Mouse (Mus musculus): ENCODE measurements at regions not wholly inside any gene's neighbourhood (a gene's known extent, or its start where the extent isn't known, plus 50 kb on each side); places are given as distances from the start of the nearest gene placed in this dataset.

DNA sequence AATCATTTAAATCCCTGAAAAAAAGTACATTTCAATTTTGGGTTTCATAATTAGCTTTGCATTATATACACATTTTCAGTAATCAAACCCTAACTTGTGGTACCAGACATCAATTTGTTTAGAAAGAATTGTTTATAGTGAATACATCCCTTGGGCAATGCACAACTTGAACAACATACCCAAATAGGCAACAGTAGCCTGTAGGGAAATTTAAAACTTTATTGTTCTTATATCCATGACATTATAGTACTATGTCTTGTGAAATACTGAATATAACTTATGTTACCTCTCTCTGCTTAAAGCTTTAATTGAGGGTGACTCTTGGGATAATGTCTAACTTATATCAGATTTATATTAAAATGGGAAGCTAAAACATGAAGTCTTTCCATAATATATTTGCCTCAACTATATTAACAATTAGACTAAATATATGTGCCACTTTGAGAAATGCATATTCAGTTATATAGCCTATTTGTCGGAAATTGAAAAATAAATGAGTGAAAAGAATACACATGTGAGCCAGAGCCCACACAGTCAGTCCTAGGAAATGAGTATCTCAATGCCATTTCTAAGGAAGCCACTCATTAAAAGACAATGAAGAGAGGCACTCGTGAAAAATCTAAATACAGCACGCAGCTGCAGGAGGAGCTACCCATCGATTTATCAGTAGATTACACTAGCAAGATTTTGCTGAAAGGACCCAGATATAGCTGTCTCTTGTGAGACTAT is 458.1 kb upstream of the Slitrk6 start:
- DNase-seq (ENCODE audit: low spot score in 2 of 2), result no peak

DNA sequence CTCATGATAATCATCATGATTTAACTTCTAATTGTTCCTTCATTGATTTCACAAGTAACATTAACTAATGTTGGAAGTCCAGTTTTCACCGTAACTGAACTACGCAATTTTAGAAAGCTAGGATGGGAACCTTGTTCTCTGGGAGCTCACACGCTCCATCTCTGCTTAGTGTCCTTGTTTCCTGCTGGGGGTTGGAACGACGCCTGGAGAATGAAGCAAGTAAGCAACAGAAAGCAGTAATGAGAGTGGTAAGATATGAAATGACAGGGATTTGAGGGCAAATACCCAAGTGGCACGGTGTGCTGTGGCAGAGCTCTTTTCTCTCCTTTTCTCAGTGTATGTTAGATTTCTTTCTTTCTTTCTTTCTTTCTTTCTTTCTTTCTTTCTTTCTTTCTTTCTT is 448.0 kb upstream of the Slitrk5 start:
- DNase-seq (ENCODE audit: low spot score in 2 of 2), result peak in 1 of 2 experiments; percentile 3

DNA sequence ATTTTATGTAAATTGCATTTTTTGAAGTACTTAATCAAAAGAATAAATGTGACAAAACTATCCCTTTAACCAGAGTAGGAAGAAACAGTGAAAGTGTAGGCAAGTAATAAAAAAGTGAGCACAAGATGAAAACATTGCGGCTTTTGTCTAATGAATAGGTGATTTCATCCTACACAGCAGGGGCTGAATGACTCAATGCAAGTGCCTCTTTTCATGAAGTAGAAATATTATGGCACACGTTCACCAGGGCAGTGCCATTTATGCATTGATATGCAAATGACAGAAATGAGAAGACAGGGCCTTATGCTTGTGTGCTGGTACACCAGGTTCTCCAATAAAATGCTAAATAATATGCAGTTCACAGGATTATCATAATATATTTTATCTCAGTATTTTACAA is 435.8 kb upstream of the Slitrk5 start:
- no peak for DNase-seq (ENCODE audit: low spot score in 2 of 2)

DNA sequence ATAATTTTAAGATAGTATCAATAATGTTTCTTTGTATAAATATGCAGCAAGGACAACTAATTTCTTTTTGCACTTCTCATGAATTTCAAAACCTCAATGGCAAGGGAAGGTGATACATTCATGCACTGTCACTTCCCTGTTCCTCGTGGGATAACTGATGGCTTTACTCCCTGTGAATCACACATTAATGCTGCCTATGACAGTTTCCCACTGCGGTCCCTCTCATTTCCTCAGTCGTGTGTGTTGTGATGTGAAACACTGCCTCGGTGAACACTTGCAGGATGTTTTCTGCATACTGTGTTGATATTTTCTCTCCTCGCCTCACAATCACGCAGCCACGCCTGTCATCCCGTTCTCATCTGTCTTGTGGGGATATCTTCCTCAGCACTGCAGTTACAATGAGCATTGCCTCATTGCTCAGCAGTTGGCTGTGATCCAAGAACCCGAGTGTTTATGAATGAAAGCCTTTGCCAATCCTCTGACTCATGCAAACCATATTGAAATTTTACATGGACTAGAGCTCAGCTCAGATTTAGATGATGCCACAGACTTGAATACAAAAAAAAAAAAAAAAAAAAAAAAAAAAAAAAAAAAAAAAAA is 425.4 kb upstream of the Slitrk5 start:
- DNase-seq (ENCODE audit: low spot score in 2 of 2), result peak; percentile 43 to 65

DNA sequence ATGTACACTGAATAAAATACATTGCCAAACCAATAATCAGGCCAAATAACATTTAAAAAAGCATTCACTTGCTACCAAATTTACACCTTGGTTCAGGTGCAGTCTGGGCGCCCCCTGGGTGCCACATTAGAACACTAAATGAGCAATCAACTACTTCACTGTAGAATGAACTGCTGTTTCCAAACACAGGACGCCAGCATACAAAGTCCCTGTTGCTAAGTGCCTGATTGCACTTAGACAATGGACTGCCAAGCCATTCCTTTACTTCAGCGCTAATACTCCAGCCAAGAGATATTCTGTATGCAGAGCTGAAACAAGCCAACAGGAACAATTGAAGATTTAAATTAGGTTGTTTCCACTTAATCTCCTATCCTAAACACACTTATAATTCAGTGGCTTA is 421.7 kb upstream of the Slitrk5 start:
- peak in 1 of 2 experiments; percentile 10 for DNase-seq (ENCODE audit: low spot score in 2 of 2)

DNA sequence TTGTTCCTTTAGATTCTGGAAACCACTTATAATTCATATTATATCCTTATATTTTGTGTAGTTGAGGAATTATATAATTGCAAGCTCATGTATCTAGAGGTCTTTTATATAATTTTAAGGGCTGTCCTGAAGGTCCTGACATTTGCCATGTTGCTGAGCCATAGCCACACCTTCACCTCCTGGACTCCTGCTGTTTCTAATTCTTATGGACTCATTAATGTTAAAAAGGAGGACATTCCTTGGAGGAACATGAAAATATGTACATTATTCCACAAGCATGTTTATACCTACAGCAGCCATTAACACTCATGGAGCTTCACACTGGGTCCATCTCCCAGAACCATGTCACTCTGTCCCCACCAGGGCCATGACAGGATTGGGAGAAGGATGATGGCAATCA is 413.2 kb upstream of the Slitrk5 start:
- DNase-seq (ENCODE audit: low spot score in 2 of 2), result no peak

DNA sequence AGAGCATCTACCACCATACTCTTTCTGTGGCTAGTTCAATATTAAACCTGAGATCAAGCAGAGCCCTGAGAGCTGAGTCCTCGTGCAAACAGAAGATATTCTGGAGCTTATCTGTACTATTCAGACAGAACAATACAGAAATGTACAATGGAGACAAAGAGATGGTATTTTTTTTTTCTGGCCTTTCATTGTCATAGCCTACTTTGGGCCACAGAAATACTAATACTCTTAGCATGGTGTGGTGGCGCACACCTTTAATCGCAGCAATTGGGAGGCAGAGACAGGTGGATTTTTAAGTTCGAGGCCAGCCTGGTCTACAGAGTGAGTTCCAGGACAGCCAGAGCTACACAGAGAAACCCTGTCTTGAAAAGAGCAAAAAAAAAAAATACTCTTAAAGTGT is 404.7 kb upstream of the Slitrk5 start:
- DNase-seq (ENCODE audit: low spot score in 2 of 2), result no peak

DNA sequence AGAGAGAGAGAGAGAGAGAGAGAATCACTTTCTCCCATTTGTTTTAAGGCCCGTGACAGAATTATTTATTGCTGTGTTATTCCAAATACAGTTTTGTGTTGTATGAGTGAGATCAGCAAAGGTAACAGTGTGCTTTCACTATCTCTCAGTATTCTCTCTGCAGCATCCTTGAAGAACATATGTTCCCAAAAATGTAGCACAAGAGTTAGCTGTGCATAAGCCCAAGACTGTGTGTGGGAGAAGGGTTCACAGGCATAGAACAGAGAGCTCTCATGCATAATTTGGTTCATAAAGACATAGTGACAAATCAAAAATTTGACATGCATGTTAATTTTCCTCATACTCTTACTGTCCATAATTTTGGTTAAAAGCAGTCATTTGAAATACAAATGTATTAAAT is 393.5 kb upstream of the Slitrk5 start:
- no peak for DNase-seq (ENCODE audit: low spot score in 2 of 2)

DNA sequence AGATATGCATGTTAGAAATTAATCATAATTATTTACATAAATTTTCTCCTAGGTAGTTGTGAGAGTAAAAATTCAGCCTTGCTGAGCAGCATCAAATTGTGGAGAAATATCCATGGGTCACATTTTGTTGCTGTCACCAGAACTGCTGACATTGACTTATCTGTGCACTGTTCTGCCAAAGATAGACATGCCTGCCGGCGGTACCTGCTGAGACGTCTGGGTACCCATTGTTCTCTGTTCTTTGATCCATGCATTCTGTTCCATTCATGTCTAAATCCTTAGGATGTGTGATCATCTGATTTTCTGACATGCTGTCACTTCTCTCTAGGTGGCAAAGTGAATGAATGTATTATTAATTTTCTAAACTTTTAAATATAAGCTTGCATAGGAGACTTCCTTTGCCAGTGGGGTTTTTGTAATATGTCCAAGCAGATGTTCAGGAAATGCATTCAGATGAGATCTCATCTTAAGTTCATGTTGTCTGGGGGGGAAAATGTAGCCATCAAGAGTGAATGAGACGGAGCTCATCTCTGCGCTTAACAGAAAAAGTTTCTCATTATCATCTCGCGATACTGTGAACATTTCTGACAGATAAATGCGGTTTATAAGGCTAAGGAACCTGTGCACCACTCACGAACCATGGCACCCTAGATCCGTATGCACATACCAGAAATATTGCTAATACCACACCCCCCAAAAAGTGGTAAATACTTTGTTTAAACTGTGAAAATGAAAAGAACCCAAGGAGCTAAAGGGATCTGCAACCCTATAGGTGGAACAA is 391.0 kb upstream of the Slitrk5 start:
- DNase-seq (ENCODE audit: low spot score in 2 of 2), result no peak

DNA sequence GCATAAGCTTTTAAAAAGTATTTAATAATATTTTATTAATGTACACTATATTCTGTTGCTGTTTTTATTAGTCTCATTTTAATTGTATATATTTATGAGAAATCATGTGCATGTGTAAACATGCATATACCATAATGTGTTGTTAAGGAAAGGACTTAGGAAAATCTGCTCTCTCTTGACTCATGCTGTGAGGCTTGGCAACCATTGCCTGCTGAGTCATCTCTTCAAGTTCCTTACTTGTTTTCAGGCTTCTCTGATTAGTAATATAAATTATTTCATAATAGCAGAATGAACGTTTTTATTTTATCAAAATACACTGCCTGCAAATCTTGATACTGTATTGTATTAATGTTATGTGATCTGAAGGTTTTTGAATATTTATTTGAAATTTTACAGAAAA is 388.9 kb upstream of the Slitrk5 start:
- DNase-seq (ENCODE audit: low spot score in 2 of 2), result no peak

DNA sequence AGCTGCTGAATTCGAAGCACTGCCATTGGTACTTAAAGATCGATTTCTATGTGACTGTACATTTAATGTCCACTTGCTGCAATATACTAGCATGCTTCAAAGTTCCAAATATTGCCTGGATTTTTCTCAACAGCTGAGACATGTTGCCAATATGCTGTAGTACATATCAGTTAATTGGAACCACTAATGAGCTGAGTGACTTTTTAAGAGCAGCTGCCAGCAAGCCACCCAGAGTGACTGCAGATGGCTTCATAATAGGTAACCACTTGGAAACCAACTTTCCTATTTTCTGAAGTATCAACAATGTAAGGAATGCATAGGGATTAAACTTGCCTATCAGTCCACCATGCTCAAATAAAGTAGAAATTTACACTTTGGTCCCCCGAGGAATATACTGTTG is 379.4 kb upstream of the Slitrk5 start:
- DNase-seq (ENCODE audit: low spot score in 2 of 2), result no peak

DNA sequence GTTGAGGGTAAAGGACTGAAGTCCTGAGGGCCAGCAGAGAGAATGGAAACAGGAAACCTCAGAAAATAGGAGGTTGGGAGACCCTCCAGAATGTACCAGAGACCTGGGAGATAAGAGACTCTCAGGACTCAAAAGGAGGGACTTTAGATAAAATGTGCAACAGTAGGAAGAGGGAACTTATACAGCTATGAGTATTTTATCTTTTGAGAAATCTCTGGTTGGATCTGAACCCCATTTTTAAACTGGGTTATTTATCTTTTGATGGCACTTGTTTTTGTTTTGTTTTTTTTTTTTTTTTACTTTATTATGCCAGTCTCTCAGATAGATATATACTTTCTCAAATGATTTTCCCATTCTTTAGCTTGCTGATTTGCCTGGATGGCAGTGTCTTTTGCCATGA is 377.1 kb upstream of the Slitrk5 start:
- no peak for DNase-seq (ENCODE audit: low spot score in 2 of 2)

DNA sequence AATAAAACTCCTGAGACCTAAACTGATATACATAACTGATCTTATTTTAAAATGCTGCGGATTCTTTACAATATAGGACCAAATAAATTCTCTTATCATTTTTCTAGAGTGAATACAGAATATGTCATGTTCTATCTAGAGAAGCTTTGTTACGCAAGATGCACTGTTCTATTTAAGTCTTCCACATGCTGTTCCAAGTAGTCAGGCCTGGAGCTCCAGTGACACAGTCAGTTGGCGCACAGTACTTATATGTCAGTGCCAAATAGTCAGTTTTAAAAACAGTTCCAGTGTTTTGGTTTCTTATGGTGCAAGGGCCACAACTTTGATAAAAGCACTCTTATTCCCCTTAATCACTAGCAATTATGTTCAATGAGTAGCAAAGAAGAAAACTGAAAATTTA is 344.3 kb upstream of the Slitrk5 start:
- DNase-seq (ENCODE audit: low spot score in 2 of 2), result no peak

DNA sequence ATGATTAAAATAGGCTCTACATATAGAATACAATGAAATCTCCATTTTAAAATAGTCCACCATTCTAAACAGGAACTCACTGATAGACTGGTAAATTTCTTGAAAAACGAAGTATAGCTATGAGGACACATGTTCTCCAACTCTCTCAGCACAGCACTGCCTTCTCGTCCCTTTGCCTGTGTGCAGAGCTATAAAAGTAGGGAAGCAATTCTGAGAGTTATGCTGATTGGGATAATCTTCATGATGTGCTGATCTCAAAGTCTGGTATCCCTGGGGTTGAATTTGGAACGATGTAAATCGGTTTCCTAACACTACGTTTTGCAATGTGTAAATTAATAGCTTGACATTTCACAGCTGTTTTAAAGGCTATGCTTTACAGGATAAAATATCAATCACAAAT is 321.4 kb upstream of the Slitrk5 start:
- DNase-seq (ENCODE audit: low spot score in 2 of 2), result no peak

DNA sequence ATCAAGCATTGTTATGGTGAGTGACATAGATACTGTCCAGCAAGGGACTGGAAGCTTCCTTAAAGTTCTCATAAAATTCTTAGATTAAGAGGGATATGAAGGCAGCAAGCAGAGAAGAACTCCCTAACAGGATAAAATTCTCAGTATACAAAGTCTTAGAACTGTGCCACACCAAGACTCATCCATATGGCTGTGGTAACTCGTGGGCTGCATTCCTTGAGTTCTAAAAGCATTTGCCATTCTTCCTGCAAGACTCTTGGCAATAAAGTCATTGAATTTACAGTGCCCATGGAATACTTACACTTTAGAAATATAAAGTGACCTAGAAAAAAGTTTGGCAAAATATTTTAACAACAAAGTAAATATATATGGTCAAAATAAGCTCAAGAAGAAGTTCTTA is 278.1 kb upstream of the Slitrk5 start:
- DNase-seq (ENCODE audit: low spot score in 2 of 2), result no peak

DNA sequence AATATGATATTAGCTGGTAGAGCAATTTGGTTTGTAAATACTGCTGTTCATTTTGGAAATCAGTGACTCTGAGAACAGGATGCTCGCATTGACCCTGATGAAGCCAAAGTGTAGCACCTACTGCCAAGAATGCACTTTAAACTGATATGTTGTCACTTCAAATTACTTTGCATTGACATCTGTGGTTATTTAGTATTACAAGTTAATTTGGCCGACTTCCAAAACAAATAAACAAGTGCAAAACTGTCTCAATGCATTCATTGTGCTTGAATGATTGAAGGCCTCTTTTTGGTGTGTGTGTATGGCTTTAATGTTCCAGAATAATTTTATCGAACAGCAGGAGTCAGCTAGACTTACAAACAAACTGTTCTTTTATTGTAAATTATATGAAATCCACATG is 274.1 kb upstream of the Slitrk5 start:
- DNase-seq (ENCODE audit: low spot score in 2 of 2), result no peak

DNA sequence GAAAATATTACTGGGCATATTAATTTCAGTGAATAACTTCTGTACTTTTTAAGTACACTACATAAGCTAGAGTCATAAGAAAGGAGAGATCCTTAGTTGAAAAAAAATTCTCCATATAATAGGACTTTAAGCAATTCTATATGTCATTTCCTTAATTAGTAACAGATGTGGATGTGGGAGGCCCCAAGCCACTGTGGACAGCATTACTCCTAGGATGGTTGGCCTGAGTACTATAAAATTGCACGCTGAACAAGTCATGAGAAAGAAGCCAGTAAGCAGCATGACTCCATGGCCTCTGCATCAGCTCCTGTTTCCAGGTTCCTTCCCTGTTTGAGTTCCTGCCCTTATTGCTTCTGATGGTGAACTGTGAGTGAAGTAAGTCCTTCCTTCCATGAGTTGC is 272.4 kb upstream of the Slitrk5 start:
- no peak for DNase-seq (ENCODE audit: low spot score in 2 of 2)

DNA sequence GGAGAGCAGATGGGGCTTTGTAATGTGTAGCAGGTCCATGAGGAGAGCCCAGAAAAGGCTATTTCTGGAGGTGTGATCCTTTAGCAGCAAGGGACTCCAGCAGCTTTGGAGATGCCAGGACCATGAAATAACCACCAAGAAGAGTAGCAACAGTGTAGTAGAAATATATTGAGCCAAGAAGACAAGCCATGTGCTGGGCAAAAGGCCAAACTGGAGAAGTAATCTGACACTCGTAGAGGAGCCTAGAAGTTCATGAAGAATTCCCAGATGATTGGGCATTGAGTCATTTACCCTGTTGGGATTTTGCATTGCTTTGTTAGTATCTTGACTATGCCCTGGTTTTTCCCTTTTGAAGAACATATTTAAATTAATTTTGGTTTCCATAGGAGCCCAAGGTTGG is 271.3 kb upstream of the Slitrk5 start:
- no peak for DNase-seq (ENCODE audit: low spot score in 2 of 2)

DNA sequence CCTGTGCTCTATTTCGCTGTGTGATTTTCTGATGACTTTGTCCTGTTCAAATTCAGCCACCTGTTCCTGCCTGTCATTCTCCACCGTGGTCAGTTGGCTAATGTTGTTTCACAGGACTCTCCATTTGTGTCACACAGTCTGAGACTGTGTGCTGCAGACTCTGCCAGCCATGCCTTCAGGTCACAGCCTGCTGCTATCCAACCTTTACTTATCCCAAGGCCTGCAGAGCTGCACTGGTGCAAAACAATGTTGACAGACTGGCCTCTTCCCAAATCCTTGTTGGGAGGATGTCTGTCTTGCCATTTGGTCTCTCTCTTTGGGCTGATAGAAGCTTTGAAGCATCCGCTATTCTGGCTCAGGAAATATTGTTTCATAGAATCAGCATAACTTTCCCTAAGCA is 261.4 kb upstream of the Slitrk5 start:
- DNase-seq (ENCODE audit: low spot score in 2 of 2), result no peak

DNA sequence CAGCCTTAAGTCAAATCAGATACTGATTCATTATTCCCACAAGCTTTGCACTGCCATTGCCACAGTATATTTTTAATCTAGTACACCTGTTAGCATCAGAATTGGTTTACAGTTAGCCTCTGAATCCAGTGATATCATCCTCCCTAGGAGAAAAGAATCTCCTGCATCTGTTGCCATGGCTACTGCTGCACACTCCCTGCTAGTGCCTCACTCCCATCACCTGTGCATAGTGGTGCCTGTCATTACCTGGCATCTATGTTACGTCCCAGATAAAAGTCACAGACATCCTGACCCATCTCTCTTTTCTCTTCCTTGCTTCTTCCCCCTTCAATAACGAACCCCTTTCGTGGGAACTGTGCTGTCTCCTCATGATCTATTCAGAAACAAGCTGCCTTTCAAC is 256.4 kb upstream of the Slitrk5 start:
- DNase-seq (ENCODE audit: low spot score in 2 of 2), result no peak

DNA sequence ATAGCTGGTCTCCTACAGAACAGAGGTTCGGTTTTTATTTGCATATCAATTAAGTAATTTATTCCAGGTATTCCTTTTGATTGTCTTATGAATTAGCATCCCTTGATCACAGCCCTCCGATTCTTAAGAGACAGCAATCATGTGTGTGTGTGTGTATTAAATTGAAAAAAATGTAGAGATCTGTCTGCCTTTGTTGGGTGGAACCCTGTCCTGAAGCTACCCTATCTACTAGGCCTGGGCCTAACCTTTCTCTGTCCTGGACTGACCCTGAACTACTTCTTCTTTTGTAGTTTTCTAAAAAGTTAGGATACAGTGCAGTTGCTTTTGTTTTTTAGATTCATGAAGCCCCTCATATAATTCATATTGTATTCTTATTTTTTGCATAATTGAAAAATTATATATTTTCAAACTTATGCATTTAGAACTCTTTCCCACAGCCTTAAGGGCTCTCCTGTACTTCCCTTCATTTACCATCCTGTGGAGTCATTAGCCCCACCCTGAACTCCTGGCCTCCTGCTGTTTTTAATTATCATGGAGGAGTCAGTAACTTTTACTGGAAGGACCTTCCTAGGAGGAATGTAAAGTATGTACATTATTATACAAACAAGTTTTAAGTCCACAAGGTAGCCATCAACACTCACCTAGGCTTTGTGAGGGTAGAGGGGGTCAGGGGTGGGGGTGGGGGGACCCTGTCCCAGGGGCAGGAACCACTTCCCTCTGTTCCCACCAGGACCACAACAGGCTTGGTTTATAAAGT is 245.6 kb upstream of the Slitrk5 start:
- no peak for DNase-seq (ENCODE audit: low spot score in 2 of 2)

Measured in layer of hippocampus, postnatal 10 days (tissue).